Mouse (Mus musculus): ENCODE measurements around the gene Bcl7a.

DNA sequence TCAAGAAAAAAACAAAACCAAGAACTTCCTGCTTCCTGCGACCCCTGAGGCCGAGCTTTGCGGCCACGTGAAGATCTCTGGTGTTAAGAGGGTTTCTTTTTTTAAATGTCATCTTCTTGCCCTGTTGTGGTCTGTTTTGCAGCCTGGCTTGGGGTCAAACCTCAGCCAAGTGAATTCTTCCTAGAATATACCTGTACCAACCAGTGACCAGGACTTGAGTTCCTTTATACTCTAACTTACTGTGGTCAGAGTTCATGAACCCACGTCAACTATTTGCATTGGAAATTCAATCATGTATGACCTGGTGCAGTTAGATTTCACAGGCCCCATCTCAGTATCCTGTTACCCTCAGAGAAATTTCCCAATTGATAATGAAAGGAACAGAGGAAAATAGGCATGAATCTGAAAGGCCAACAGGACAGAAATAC is 35.9 kb downstream of the Bcl7a start:
- TF ChIP-seq CTCF (conservative IDR thresholded peaks at IDR 0.05; ENCODE audit: low read length) = no peak
- TF ChIP-seq POU5F1 (IDR thresholded peaks at IDR 0.05; ENCODE audit: borderline replicate concordance, low read length) = no peak

Measured in E14TG2a.4 (cell line).